Mouse (Mus musculus) B cell, adult 62 days (primary cell): ENCODE results near the gene Rec8. TPM values are rescaled to one million over a fixed set of nuclear protein-coding genes. Genes with fewer than 3 reads are reported as not detected.

Experiments
- total RNA-seq: library from RNA; stranded (reverse); gene quantifications from 4 replicates; pipeline ENCODE4 v1.2.4, GENCODE M21; 2023

Gene Rec8
- total RNA-seq, result 0.79 to 1.5 TPM (median 1.0 TPM) in 4 replicates

DNA sequence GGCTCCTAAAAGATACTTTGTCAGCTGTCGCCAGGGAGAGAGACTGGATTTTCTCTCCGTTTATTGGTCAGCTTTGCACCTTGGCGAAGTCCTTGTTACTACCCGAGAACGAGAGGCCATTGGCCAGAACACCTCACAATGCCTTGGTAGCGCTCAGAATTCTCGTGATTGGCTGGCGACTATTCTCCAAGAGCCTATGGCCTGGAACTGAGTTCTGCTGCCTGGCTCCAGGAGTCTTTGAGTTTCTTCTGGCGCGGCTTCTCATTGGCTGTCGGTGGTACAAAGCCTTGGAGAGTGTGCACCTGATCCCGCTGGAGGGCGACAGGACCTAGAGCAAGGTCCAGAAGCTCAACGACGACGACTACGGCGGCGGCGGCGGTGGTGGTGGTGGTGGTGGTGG is at the start of gene Rec8:
TSS of gene Rec8 (plus strand) at position 216 of the 400 bp plus-strand sequence.

DNA sequence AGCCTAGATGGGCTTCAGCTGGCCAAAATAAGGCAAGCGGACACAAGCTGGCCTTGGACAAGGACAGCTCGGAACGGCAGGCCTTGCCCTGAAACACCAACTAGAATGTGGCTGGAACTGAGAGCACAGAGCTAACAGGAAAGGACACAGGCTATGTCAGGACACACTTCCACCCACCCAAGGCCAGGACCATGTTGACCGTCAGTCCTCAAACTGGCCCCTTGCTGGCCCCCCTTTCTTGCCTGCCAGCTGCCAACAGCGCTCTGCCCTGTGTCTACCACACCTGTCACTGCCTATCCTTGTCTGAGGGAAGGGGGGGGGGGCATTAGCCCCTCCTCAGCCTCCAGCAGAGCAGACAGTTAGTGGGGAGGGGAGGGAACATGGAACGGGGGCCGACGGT is 42.5 kb upstream of the Rec8 start, which contains the start of gene Fitm1:
TSS of gene Fitm1 (plus strand) at position 316 of the 400 bp plus-strand sequence.

DNA sequence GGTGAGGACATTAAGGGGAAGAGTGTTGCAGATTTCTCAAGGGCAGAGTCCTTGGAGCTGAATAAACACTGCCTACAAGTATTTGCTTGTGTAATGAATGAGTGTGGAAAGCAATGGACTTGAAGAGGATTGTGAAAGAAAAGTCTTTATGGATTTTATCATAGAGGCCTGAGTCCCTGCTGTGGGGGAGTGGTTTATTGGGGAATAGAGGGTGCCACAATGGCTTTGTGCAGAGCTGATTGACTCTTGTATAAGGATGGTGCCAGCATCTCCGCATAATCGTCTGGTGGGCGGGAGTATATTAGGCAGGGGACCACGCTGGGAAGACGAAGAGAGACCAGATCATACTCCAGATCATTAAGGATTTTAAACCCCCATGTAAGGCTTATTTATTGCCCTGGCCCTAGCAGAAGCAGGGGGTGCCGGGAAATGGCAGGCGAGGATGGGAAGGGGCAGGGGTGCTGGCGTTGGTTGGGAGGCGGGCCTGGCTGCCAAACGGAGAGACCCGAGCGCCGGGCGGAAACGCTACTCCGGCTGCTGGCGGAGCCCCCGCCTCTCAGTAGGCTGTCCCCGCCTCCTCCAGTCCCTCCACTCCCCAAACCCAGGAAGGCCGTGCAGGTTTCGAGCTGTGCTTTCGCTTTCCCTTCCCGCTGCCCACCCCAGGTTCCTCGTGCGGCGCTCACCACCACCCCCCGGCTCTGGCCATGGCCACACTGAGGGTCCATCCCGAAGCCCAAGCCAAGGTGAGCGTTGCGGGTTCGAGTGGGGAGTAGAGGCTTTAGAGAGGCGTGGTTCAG is 39.8 kb upstream of the Rec8 start, which contains the start of gene Psme1:
TSS of gene Psme1 (plus strand) at position 253 of the 797 bp plus-strand sequence.

GRCm38 (mm10) chr14:55584702-55585565 is 32.9 kb upstream of the Rec8 start, which contains the start of gene Emc9:
Emc9 (minus strand) TSS chr14:55585302.

GRCm38 (mm10) chr14:55590748-55591330 is 27.0 kb upstream of the Rec8 start, which contains the start of gene Psme2:
Psme2 (minus strand) TSS chr14:55591113.

DNA sequence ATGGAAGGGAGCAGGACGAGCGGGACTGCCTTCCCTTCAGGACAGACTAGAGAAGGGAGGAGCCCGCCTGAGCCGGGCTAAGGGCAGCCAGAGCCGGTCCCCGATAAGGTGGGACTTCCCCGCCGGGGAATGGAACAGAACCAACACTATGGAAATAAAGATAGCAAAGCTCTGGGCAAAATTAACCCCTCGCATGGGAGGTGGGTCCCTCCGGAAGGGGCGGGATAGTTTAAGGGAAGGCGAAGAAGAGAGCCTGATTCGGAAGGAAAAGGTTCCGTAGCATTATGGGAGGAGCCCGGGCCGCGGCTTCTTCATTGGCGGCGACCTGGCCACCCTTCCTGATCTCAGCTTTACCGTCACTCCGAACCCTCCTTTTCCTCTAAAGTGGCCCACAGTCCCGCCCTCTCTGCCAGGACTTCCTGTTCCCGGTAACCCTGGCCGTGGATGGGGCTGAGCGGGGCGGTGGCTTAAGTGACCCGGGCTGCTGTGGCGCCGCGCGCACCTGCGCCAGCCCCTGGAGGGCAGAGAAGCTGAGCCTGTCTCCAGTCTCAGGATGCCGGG is 26.4 kb upstream of the Rec8 start, which contains the start of gene Rnf31:
TSS of gene Rnf31 (plus strand) at position 378 of the 561 bp plus-strand sequence.

GRCm38 (mm10) chr14:55603271-55603632 is 14.6 kb upstream of the Rec8 start, which contains the start of gene Irf9:
Irf9 (plus strand) TSS chr14:55603571.

DNA sequence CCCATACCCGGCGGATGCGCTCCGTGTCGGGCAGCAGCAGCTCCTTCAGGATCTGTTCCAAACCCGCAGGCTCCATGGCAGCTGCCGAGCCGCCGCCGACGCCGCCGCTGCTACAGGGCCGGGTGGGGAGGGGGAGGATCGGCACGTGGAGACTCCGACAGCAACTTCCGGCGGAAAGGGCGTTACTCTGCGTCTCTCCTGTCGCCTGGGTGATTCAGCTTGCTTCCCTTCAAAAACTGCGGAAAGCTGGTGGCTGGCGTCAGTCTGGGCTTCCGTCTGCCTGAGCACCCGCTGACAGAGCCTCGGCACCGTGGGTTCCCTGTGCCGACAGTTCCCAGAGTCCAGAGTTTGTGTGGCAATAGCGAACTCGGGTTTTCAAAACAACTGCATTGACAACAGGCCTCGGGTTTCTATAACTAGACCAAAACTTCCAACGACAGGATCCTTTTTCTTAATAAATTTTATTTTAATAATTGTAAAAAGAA is 17.7 kb downstream of the Rec8 start, which contains the start of gene Ipo4:
TSS of gene Ipo4 (minus strand) at position 435 of the 485 bp plus-strand sequence.

GRCm38 (mm10) chr14:55637795-55638194 is 20.0 kb downstream of the Rec8 start, which contains the start of gene Gm49378:
Gm49378 (minus strand) TSS chr14:55637895.

DNA sequence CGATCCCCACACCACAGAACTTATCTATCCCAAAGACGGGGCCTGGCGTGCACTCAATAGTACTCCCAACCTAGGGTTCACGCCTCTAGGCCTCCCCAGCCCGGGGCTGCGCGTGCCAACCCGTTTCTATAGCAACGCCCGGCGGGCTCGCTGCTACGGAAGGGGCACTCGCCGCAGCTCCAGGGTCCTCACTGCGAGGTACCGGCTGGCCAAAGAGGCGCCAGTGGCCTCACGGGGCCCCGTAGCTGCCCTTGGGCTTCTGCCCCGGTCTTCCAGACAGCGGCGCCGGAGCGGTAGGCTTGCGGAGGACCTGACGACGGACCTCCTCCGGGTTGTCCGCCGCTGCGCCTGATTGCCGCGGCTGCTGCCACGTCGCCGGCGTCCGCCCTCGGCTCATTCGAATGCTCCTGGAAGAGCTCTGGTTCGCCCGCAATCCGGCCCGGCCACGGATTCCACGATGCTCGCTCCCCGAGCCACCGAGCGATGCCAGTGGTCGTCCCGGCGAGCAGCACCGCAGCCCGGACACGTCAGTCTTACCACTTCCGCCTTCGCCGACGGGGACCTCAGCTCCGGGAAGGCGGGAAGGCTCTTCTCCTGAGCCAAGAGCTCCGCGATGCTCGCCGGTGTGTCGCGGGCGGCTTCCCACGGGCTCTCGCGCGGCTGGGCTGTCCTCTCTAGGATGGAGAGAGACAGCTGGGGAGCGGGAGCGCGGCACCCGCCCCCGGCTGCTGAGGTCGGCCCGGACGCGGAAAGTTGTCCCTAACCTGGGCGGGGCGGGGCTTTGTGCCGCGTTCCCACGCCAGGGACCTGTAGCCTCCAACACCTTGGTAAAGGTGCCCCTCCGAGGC is 25.4 kb downstream of the Rec8 start, which contains the start of gene Tm9sf1:
TSS of gene Tm9sf1 (minus strand) at position 747 of the 848 bp plus-strand sequence.

DNA sequence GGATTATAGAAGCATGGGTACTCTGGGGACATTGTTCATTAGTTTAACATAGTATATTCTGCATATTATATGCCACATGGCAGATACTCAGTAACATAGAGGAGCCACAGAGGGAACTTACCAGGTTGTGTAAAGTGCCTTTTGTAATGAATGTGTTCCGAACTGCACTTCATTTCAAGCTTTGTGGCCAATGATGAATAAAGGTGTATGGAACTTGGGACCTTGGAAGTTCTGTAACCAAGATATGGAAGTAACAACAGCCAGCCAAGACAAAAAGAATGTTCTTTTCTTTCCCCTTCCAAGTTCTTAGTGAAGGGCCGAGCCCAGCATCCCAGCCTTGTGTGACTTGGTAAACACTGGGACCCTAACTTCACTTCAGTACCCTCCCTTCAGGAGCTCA is 32.0 kb downstream of the Rec8 start, which contains the start of gene Tssk4:
TSS of gene Tssk4 (plus strand) at position 301 of the 400 bp plus-strand sequence.

DNA sequence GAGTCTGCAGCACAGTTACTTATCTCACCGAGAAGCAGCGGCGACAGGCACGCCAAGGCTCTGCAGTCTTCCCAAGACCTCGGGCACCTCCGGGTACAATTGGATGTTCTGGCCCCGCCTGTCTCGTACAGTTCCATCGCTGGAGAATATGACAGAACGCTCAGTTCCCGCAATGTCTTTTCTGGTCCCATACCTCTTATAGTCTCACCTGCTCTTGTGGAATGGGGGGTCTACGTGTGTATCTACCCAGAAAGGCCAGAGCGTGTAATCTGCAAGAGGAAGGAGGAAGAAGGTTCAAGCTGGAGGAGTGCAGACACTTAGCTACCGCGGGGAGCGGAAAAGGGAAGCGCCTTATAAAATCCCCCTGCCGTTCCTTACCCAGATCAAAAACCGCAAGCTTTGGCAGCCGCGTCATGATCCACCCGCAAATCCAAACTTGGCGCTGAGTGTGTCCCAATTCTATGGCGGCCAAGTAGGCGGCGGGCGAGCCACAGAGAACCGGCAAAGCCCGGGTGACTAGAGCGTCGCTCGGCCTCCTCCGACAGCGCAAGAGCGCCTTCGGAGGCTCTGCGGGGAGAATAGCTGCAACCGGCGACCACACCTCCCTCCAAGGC is 42.2 kb downstream of the Rec8 start, which contains the start of gene Mdp1:
TSS of gene Mdp1 (minus strand) at position 549 of the 614 bp plus-strand sequence.

GRCm38 (mm10) chr14:55671833-55672740 is 54.2 kb downstream of the Rec8 start, which contains the start of the genes Gmpr2 and Nedd8:
Gmpr2 (plus strand) TSS chr14:55671941.
Nedd8 (minus strand) TSS chr14:55672124.

Other genes starting within 250 kb of the Rec8 start
- 22.2 to 26.4 TPM (median 24.7 TPM) in 4 replicates for gene Dhrs4, start 139.3 kb upstream of the Rec8 start, total RNA-seq
- gene Carmil3, start 127.4 kb upstream of the Rec8 start, total RNA-seq, result 3.8 to 11.8 TPM (median 4.8 TPM) in 4 replicates
- not detected in 4 replicates for gene Cpne6, start 107.6 kb upstream of the Rec8 start, total RNA-seq
- not detected in 4 replicates for gene Nrl, start 93.1 kb upstream of the Rec8 start, total RNA-seq
- gene Pck2, start 77.8 kb upstream of the Rec8 start, total RNA-seq, result 43.4 to 51.1 TPM (median 49.0 TPM) in 4 replicates
- gene Dcaf11, start 58.0 kb upstream of the Rec8 start, total RNA-seq, result 84.9 to 91.3 TPM (median 86.3 TPM) in 4 replicates
- gene A730061H03Rik, start 57.6 kb upstream of the Rec8 start, total RNA-seq, result 6.2 to 9.8 TPM (median 7.2 TPM) in 4 replicates
- not detected in 4 replicates for gene Fitm1, start 42.4 kb upstream of the Rec8 start, total RNA-seq
- 234 to 255 TPM (median 248 TPM) in 4 replicates for gene Psme1, start 39.9 kb upstream of the Rec8 start, total RNA-seq
- gene Emc9, start 32.7 kb upstream of the Rec8 start, total RNA-seq, result 3.7 to 6.1 TPM (median 5.3 TPM) in 4 replicates
- 273 to 323 TPM (median 304 TPM) in 4 replicates for gene Psme2, start 26.9 kb upstream of the Rec8 start, total RNA-seq
- 94.6 to 97.8 TPM (median 96.3 TPM) in 4 replicates for gene Rnf31, start 26.3 kb upstream of the Rec8 start, total RNA-seq
- gene Irf9, start 14.5 kb upstream of the Rec8 start, total RNA-seq, result 83.5 to 105 TPM (median 99.2 TPM) in 4 replicates
- 56.3 to 62.2 TPM (median 58.4 TPM) in 4 replicates for gene Ipo4, start 17.9 kb downstream of the Rec8 start, total RNA-seq
- gene Gm49378, start 19.9 kb downstream of the Rec8 start, total RNA-seq, result 3.3 to 4.7 TPM (median 4.4 TPM) in 3 of 4 replicates, not detected in the other
- gene Tm9sf1, start 25.8 kb downstream of the Rec8 start, total RNA-seq, result 38.2 to 51.1 TPM (median 44.8 TPM) in 4 replicates
- gene Tssk4, start 32.1 kb downstream of the Rec8 start, total RNA-seq, result 2.3 to 2.6 TPM (median 2.5 TPM) in 4 replicates
- 42.5 to 45.6 TPM (median 42.9 TPM) in 4 replicates for gene Mdp1, start 42.5 kb downstream of the Rec8 start, total RNA-seq
- gene Gmpr2, start 53.9 kb downstream of the Rec8 start, total RNA-seq, result 18.2 to 28.2 TPM (median 22.1 TPM) in 4 replicates
- gene Nedd8, start 54.1 kb downstream of the Rec8 start, total RNA-seq, result 168 to 193 TPM (median 180 TPM) in 4 replicates
- 164 to 172 TPM (median 166 TPM) in 4 replicates for gene Tinf2, start 63.8 kb downstream of the Rec8 start, total RNA-seq
- 1.2 to 2.3 TPM (median 1.8 TPM) in 4 replicates for gene Tgm1, start 95.9 kb downstream of the Rec8 start, total RNA-seq
- 78.7 to 86.9 TPM (median 83.5 TPM) in 4 replicates for gene Rabggta, start 104.2 kb downstream of the Rec8 start, total RNA-seq
- gene Dhrs1, start 127.7 kb downstream of the Rec8 start, total RNA-seq, result 29.7 to 33.0 TPM (median 31.4 TPM) in 4 replicates
- gene Nop9, start 127.7 kb downstream of the Rec8 start, total RNA-seq, result 29.6 to 35.0 TPM (median 33.4 TPM) in 4 replicates
- gene Cideb, start 140.4 kb downstream of the Rec8 start, total RNA-seq, result not detected in 4 replicates
- 0.19 to 0.83 TPM (median 0.33 TPM) in 4 replicates for gene Ltb4r2, start 143.4 kb downstream of the Rec8 start, total RNA-seq
- not detected in 4 replicates for gene Ltb4r1, start 147.9 kb downstream of the Rec8 start, total RNA-seq
- gene Adcy4, start 166.1 kb downstream of the Rec8 start, total RNA-seq, result 0.53 to 1.6 TPM (median 0.60 TPM) in 3 of 4 replicates, not detected in the other
- gene Ripk3, start 170.8 kb downstream of the Rec8 start, total RNA-seq, result 84.2 to 93.2 TPM (median 86.6 TPM) in 4 replicates
- not detected in 4 replicates for gene Nfatc4, start 205.1 kb downstream of the Rec8 start, total RNA-seq
- gene Nynrin, start 236.0 kb downstream of the Rec8 start, total RNA-seq, result 0.06 TPM in 1 of 4 replicates, not detected in the others